Mouse (Mus musculus) testis, postnatal 10 days (tissue): ENCODE data around the gene Rora.

ENCODE experiments used
- DNase-seq: peaks from one replicate; pipeline ENCODE4 v3.0.0; 2021; ENCODE audit warnings: low spot score

Gene Rora

GRCm38 (mm10) chr9:69141859-69142258, 488.3 kb downstream of the Rora start:
- DNase-seq, result no peak

- no peak for DNase-seq
Measured at GRCm38 (mm10) chr9:69146937-69147336, 493.4 kb downstream of the Rora start.

DNA sequence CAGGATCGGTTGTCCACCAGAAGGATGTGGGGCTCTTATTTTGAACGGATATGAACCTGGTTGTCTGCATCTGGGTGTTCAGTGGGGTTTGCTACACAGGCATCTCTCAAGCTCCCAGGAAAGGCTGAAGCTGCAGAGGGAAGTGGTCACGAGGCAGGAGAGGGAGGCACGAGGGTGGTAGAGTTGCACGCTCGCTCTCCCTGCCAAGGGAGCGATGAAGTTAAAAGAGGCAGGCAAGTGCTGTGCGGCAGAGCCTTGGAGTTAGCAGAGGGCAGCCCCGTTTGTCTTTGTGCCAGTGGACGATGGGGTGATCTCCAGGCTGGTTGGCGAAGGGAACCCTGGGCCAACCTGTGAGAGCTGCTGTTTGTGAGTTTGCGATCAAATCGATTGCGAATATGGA, 496.6 kb downstream of the Rora start:
- no peak for DNase-seq

GRCm38 (mm10) chr9:69154684-69155083, 501.1 kb downstream of the Rora start:
- no peak for DNase-seq

DNA sequence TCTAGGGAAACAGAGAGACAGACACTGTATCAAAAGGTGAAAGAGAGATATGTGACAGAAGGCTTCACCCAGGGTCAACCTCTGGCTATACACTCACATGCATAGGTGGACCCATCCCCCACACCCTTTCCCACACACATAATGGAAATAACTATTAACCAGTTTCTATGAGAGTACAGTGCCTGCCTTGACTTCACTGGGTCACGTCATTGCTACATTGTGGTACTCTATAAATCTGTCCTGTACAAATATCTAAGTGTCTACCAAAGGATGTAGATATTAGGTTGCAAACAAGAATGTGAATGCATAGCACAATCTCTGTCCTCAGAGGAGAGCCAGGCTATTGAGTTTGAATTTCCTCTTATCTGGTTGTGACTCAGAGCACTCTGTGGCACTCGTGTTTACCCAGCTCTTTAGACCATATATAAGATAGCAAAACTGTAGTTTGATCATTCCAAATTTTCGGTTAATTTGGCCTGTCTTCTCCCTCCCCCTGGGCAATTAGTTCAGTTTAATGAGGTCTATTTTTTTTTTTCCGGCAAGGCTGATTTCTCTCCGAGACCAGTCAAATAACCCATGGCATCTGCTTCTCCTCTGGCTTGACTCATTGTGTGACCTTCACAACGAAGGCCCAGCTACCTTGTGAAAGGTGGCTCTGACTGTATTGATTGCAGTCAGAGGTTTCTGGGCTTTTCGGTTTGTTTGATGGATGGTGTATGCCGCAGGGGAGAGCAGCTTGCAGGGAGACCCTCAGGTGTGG, 502.4 kb downstream of the Rora start:
- no peak for DNase-seq

DNA sequence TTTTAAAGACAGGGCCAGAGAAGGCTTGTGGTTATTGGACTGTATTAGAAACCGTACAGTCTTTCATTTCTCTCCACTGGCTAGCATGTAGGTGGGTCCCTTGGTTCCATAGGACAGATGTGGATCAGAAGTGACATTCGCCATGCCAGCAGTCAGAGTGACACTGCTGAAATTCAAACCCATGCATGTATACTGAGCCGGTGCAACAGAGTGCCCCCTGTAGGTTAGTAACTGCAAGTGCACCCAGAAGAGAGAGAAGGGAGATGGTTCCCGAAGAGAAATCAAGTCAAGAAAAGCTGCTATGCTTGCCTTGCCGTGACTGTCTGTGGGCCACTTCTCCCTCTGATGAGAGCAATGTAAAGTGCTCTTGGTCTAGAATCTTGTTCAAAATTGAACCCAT, 507.2 kb downstream of the Rora start:
- DNase-seq, result no peak

GRCm38 (mm10) chr9:69164653-69165052, 511.1 kb downstream of the Rora start:
- no peak for DNase-seq

DNA sequence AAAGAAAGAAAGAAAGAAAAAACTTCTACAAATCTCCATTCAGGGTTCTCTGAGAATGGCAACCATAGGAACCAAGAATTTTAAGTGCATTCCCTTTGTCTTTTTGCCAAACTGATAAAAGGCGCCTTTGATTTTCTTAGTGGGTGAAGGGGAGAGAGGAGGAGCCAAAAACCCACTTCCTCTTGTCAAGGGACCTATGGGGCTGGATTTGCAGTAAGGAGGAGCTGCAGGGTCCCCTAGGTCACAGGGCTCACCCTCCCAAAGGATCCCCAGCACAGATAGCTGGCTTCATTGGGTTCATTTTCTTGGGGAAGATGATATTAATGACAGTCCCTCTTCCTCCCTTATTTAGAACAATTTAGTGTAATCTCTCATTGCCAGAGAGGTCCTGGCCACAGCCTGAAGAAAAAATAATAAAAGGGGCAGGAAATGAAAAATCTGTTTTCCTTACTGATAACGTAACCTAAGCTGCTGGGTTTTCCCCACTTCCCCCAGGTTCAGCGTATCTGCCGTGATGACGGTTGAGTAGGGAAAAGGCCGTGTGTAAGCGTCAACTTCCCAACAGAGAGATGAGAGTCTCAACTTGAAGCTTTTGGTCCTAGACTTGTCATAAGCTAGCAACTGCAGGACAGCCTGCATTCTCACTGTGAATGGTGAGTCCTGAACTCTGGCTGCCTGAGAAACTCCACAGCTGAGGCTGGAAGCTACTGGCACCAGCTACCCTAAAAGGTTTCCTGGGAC, 511.7 kb downstream of the Rora start:
- no peak for DNase-seq

DNA sequence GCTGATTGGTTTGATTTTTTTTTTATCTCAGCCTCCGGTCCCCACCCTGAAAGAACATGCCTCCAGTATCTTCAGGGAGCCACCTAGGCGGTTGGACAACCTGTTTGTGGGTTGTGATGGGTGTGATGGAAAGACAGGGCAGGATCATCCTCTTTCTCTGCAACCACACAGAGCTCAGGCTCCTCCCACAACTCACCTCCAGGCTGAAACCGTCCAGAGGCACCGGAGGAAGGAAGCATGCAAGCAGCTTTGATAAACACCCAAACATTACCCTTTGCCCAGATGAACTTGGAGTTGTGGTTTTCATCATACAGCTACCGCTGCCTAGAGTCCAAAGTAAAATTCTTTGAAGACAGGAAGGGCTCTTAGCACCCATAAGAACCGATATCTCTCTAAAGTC, 520.5 kb downstream of the Rora start:
- no peak for DNase-seq

DNA sequence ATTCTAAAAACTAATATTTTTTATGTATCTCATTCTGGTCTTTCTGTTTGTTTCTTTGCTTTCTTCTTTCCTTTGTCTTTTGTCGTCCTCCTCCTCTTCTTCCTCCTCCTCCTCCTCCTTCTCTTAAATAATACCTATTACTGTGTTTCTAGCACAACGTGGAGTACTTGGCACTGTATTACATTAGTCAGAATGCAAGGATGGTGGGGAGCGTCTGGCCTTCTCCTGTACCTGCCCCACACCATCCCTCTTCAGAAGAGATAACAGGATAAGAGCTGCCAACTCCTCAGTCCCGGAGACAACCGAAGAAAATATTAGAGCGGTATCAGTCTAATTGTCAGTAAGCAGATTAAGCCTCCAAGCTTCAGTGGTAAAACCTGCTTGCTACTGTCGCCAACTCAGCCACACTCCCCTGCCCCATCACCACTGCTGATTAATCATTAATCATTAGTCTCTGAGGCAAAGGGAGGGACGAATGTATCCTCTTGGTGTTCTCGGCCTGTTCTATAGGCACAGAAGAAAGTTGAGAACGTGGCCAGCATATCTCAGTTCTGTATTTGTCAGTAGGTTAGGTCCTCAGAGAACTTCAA, 521.0 kb downstream of the Rora start:
- DNase-seq, result no peak

- DNase-seq, result no peak
Measured at GRCm38 (mm10) chr9:69176988-69177387, 523.4 kb downstream of the Rora start.

DNA sequence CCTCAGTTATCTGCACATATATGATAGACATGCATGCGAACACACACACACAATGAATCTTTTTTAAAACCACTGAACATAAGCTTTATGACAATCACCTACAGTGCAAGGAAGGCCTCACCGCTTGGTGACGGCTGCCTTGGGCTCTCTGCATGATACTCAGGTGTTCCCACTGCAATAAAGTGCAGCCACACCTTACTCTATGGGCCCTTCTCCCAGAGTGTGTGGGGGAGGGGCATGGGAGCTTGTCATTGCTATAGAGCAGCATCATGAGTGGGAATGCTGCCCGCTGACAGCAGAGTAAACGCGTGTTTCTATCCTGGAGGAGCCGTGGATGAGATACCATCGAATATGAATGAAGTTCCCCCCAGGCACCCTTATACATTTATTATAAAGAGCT, 525.6 kb downstream of the Rora start:
- no peak for DNase-seq

DNA sequence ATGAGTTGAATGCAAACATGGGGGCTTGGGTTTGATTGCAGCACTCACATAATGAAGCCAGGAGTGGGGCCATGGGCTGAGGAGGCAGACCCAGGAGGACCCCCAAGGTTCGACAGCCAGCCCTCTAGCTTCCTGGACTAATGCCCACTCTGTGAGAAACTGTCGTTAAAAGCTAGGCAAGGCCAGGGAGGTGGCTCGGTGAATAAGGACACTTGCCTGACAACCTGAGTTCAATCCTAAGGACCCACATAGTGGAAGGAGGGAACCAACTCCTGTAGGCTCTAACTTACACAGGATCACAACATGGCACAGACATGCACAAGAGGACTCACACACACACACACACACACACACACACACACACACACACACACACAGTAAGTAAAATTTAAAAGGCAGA, 527.4 kb downstream of the Rora start:
- no peak for DNase-seq

DNA sequence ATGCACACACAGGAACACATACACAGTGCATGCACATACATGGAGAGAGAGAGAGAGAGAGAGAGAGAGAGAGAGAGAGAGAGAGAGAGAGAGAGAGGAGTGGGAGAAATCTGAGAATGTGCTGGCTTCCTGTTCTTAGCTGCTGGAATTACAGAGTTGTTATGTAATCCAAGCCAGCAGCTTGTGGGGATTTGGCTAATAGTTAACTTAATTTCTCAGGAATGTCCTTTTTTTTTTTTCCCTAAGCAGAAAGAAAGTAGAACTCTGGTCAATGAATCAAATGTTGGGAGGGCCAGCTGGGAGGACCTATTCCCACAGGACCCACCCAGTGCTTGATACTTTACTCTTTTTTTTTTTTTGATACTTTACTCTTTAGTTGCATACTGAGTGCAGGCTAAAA, 527.8 kb downstream of the Rora start:
- DNase-seq, result no peak

- no peak for DNase-seq
Measured at GRCm38 (mm10) chr9:69183888-69184287, 530.3 kb downstream of the Rora start.

DNA sequence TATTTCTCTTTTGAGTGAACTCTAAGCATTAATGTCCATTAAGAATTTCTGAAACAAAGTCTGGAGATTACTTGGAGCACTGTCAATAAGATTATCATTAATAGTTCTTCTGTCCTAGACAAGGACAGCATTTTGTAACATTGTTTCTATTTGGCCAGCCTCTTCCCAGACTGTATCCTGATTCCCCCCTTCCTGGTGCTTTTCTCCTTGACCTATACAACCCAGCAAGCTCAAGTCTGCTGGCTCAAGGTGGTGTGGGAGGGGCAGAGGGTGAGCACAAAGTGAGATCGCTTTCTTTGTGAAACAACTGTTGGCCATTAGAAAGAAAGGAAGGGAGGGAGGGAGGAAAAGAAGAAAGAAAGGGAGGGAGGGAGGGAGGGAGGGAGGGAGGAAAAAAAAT, 537.1 kb downstream of the Rora start:
- peak; percentile 49 for DNase-seq

DNA sequence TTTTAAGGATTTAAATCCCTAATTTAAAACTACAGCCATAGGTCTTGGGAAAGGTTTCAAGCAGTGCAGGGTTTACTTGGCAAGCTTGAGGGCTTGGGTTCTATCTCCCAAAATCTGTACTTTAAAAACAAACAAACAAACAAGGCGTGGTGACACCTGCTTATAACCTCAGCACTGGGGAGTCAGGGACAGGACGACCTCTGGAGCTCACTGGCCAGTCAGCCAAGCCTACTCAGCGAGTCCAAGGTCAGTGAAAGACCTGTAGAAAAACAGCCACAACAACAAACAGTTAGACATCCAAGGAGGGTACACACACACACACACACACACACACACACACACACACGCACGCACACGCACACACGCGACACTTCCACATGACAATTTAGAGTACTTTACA, 538.9 kb downstream of the Rora start:
- DNase-seq, result no peak

DNA sequence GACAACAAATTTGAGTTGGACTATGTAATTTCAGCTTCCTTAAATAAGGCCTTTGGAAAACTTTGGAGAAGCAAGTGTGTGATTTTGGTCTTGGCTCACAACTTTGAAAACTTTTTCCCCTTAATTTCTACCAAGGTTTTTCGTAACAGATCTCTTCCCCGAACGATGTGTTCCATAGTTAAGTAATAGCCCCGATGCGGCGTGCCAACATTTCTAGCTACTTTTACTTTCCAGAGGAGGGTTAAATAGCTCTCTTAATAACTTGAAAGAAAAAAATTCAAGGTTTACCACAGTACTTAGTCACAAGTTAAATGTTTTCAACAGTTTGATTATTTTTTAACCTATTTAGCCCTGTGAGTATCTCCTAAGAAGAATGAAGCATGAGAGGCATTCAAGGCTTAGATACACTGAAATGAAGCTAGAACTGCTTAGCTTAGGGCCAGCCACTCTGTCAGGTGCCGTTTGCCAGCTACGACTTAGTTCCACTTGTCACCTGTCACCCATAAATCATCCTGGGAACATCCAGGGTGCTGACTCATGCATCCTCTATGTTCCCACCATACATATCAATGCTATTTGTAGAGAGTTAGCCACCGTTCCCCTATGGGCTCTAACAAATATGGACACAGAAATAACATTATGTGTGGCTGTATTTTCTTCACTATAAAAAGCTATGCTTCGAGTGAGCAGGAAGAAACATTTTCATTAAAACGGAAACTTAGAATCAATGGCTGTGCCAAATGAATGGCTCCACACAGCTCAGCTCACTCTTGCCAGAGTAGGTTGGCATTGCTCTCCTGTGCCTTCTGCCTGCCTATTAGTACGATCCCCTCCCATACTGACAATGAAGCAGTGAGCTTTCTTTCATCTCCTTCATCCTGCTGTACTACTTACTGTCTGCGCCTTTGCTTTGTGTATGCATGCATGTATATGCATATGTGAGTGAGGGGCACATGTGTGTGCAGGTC, 541.3 kb downstream of the Rora start:
- no peak for DNase-seq

- no peak for DNase-seq
Measured at GRCm38 (mm10) chr9:69213796-69214195, 560.2 kb downstream of the Rora start.

GRCm38 (mm10) chr9:69224841-69225240, 571.3 kb downstream of the Rora start:
- no peak for DNase-seq

DNA sequence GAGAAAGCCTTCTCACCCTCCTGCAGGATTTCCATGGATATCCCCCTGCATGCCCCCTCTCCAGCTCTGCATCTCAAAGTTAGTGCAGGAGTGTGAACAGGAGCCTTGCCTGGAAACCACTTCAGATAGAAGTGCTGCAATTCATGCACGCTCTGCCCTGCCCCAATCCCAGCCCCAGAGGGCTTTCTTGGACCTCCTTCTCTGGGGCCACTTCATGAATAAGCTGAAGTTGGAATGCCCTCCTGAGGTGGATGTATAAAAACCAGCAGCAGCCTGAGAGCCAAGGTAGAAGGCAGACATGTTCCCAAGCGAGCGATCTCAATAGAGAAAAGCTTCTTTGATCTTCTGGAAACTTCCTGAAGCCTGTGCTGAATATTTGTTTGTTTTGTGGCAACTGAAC, 572.8 kb downstream of the Rora start:
- DNase-seq, result no peak

- DNase-seq, result no peak
Measured at GRCm38 (mm10) chr9:69227806-69228205, 574.2 kb downstream of the Rora start.
